Mouse (Mus musculus) C2C12 (cell line): ENCODE data around the gene Cd2bp2. TPM values are rescaled to one million over a fixed set of nuclear protein-coding genes. Genes with fewer than 3 reads are reported as not detected.

ENCODE experiments used
- H3K27me3 ChIP-seq: one replicate; pipeline ENCODE4 v1.6.1; 2011; ENCODE audit not compliant: control insufficient read depth, insufficient read depth, insufficient read length
- H3K36me3 ChIP-seq: one replicate; pipeline ENCODE4 v1.6.1; 2011; ENCODE audit not compliant: control insufficient read depth, insufficient read depth
- H3K4me3 ChIP-seq: one replicate; pipeline ENCODE4 v1.5.1; 2011; ENCODE audit warnings: mild to moderate bottlenecking, control low read depth; ENCODE audit not compliant: poor library complexity, insufficient read depth, severe bottlenecking
- H3K79me2 ChIP-seq: one replicate; pipeline ENCODE4 v1.6.1; 2011; ENCODE audit not compliant: control insufficient read depth, insufficient read depth
- H3K79me3 ChIP-seq: one replicate; pipeline ENCODE4 v1.6.1; 2011; ENCODE audit warnings: low read depth, control low read depth
- H3ac ChIP-seq: one replicate; pipeline ENCODE3; 2011; ENCODE audit warnings: low read depth; ENCODE audit not compliant: control insufficient read depth, insufficient read length
- CEBPB ChIP-seq: IDR thresholded peaks from one replicate; pipeline ENCODE4 v1.6.1; 2011; ENCODE audit warnings: low read depth, mild to moderate bottlenecking, control low read depth, moderate library complexity
- CTCF ChIP-seq: IDR thresholded peaks from one replicate; pipeline ENCODE4 v1.5.1; 2011; ENCODE audit not compliant: control insufficient read depth, insufficient read depth, insufficient read length
- FOSL1 ChIP-seq: IDR thresholded peaks from one replicate; pipeline ENCODE4 v1.8.0; 2011; ENCODE audit warnings: mild to moderate bottlenecking, low read length; ENCODE audit not compliant: poor library complexity, insufficient read depth, severe bottlenecking
- MAX ChIP-seq: IDR thresholded peaks from one replicate; pipeline ENCODE4 v1.6.1; 2011; ENCODE audit warnings: mild to moderate bottlenecking, control low read depth
- MYOD1 ChIP-seq: IDR thresholded peaks from one replicate; pipeline ENCODE4 v1.6.1; 2011; ENCODE audit warnings: low read depth; ENCODE audit not compliant: control insufficient read depth, insufficient read length
- MYOG ChIP-seq: IDR thresholded peaks from one replicate; pipeline ENCODE4 v1.6.1; 2011; ENCODE audit not compliant: control insufficient read depth, insufficient read length; ENCODE audit errors: extremely low read depth
- USF1 ChIP-seq: IDR thresholded peaks from one replicate; pipeline ENCODE4 v1.6.1; 2011; ENCODE audit warnings: low read depth, mild to moderate bottlenecking, control low read depth, moderate library complexity
- polyA plus RNA-seq: library from polyadenylated mRNA; unstranded; fragments of >200 nt; fragmentation: generic; extraction: Trizol; gene quantifications from one replicate; pipeline ENCODE4 v1.2.1, GENCODE M21; 2012; ENCODE audit warnings: missing spikeins

Cd2bp2 gene
- polyA plus RNA-seq, 1 experiment: 56.2 TPM

- no peaks in the 10 kb centered on the region for H3K27me3 ChIP-seq
- H3K79me2 ChIP-seq: peaks cover 33% of the 10 kb centered on the region
- H3ac ChIP-seq: no peak overlapping the region
- peaks cover 29% of the 10 kb centered on the region for H3K79me3 ChIP-seq
- TF ChIP-seq FOSL1: no peak
- no peak for TF ChIP-seq MAX
- TF ChIP-seq USF1: no peak
- no peak for TF ChIP-seq MYOD1
- no peak for TF ChIP-seq MYOG
- no peak for TF ChIP-seq CEBPB
- no peak for TF ChIP-seq CTCF
- no peaks in the 10 kb centered on the region for H3K36me3 ChIP-seq
- no peak overlapping the region for H3K4me3 ChIP-seq
Measured at GRCm38 (mm10) chr7:127209851-127210250, 14.0 kb upstream of the Cd2bp2 start.

GRCm38 (mm10) chr7:127208553-127209438, 12.9 kb upstream of the Cd2bp2 start, which contains the start of gene Mylpf:
Mylpf (plus strand) TSS chr7:127208890.
- Histone ChIP-seq H3K27me3 (no peaks in the 10 kb centered on the region), H3K79me3 (peaks cover 36% of the 10 kb centered on the region), H3K36me3 (peaks cover 1% of the 10 kb centered on the region), H3ac (peak within 1 kb of the TSS; percentile 68), H3K4me3 (peak within 1 kb of the TSS; percentile 83), H3K79me2 (peaks cover 43% of the 10 kb centered on the region)
- peak; percentile 11 for TF ChIP-seq CTCF
- TF ChIP-seq MAX: no peak
- TF ChIP-seq MYOG: no peak
- TF ChIP-seq FOSL1: no peak
- TF ChIP-seq MYOD1: no peak
- no peak for TF ChIP-seq USF1
- TF ChIP-seq CEBPB: no peak

- Histone ChIP-seq H3K4me3 (peak within 1 kb of the TSS; percentile 83), H3ac (peak within 1 kb of the TSS; percentile 68), H3K27me3 (no peaks in the 10 kb centered on the region), H3K79me2 (peaks cover 49% of the 10 kb centered on the region), H3K36me3 (peaks cover 7% of the 10 kb centered on the region), H3K79me3 (peaks cover 36% of the 10 kb centered on the region)
- TF ChIP-seq MYOG (no peak), USF1 (no peak), CEBPB (no peak), CTCF (no peak), MYOD1 (no peak), FOSL1 (no peak), MAX (no peak)
Measured at GRCm38 (mm10) chr7:127208295-127208552, 12.4 kb upstream of the Cd2bp2 start, which contains the start of gene Tbc1d10b. Tbc1d10b (minus strand) TSS chr7:127208468.

DNA sequence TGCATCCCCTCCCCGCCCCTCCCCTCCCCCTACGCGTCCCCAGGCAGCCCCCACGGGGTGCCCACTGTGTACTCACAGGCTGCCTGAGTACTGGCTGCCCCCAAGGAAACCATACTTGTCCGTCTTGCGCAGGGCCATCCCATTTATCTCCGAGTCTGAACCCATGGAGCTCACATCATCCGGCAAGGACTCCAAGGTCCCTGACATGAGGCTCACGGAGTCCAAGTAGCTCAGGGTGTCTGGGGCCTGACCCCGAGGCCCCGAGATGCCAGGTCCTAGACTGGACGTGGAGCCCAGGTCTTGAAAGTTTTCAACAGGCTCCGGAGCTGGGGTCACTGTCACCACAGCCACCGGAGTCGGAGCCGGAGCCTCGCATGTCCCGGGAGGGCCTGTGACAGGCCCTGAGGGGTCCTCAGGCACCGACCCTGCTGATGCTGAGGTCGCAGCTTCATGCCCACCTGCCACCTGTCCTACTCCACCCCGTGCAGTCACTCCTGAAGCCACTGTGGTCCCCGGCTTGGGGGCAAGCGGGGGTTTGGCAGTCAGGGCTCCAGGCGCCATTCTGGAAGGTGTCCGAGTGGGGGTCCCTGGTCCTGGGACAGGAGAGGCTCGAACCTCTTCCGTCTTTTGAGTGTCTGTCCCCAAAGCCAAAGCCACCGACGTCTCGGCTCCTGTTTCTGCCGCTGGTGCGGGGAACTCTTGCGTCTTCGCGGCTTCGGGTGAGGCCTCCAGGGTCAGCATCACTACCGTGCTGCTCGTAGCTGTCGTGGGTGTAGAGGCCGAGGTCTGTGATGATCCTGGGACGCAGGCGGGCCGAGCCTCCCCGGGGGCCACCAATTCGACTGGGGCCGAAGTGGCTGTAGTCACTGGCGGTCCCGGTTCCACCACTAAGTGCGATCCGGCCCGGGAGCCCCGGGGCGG, 11.8 kb upstream of the Cd2bp2 start:
- TF ChIP-seq MYOG (no peak), CTCF (no peak), FOSL1 (no peak)
- peaks cover 11% of the 10 kb centered on the region for H3K36me3 ChIP-seq
- H3K27me3 ChIP-seq: no peaks in the 10 kb centered on the region
- H3K79me2 ChIP-seq: peaks cover 55% of the 10 kb centered on the region
- H3K79me3 ChIP-seq: peaks cover 36% of the 10 kb centered on the region
- peak overlapping the region; percentile 83 for H3K4me3 ChIP-seq
- H3ac ChIP-seq: peak overlapping the region; percentile 68

- peaks cover 55% of the 10 kb centered on the region for H3K79me2 ChIP-seq
- H3K4me3 ChIP-seq: peak overlapping the region; percentile 83
- peaks cover 36% of the 10 kb centered on the region for H3K79me3 ChIP-seq
- no peaks in the 10 kb centered on the region for H3K27me3 ChIP-seq
- peaks cover 15% of the 10 kb centered on the region for H3K36me3 ChIP-seq
- no peak for TF ChIP-seq USF1
- no peak for TF ChIP-seq FOSL1
- TF ChIP-seq MAX: no peak
- TF ChIP-seq MYOD1: no peak
- TF ChIP-seq CTCF: no peak
- no peak for TF ChIP-seq MYOG
- peak overlapping the region; percentile 68 for H3ac ChIP-seq
Measured at GRCm38 (mm10) chr7:127206606-127207005, 10.8 kb upstream of the Cd2bp2 start.
